Mouse (Mus musculus): ENCODE results near the gene Slit1.

The Slit1 gene

DNA sequence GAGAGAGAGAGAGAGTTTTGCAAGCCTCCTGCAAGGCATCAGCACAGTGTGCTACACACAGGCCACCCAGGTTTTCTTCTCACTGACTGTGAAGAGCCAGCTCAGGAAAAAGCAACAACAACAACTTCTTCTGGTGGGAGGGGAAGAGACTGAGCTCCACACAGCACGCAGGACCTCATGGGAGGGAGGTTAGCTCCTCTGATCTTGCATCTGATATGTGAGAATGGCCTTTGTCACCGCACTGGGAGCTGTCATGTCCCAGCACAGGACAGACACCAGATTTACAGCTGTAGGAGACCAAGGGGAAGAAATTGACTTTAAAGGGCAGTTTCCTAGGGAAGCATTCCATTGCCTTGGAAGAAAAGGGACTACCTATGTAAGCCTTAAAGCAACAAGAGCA, 20.1 kb downstream of the Slit1 start:
- no peak for DNase-seq

DNA sequence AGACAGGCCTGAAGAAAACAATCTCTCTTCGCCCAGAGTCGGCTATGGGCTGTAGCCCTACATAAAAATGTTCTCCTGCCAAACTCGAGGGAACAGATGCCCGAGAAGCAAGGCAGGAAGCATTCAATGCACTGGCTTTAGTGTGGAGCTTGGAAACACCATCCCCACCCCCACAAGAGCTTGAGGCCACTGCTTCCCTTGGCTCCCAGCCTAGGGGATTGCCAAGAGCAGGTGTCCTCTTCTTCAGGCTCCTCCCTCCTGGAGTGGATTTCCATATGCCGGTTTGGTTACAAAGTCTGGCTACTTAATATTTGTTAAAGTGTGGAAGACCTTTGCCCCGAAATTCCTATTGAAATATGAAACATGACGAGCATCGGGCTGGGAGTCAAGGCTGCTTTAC, 24.0 kb downstream of the Slit1 start:
- DNase-seq: no peak

DNA sequence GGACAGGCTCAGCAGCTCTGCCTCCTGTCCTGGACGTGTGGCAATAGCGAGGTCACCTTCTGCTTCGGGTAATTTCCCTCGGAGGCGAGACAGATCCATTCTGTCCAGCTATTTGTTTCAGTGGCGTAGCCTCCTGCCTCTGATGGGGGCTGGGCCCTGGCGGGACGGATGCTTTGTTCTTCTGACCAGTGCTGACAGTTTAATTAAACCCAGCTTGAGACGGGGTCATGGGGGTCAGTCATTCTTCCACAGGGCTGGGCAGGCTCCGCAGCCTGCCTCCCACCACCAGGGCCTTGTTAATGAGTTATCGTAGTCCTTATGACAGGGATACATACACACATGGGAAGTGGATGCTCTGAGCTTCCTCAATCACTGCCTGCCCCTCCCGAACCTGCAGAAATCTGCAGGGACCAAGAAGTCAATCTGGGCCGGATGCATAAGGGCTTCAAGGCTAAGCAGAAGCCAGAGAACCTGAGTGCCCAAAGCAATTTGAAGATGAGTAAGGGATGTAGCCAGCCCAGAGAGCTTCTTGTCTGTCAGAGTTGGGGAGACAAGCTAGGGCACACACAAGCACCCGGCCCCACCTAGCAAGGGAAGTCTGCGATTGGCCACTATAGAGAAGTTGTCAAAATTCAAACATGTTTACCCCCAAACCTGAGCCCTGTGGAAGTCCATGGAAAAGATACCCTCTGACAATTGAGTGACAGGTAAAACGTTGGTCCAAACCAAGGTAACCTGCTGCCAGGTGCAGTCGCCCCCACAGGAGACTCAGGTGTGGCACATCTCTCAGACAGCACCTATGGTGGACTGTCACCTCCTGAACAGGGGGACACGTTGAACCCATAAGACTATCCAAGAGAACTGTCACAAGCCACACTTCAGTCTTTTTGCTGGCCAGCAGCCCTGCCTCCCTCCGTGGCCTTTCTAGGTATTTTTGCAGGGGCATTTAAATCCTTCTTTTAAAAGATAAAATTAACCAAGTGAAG, 26.9 kb downstream of the Slit1 start:
- DNase-seq: no peak

- no peak for DNase-seq
Observed at GRCm38 (mm10) chr19:41714431-41714917, 29.0 kb downstream of the Slit1 start.

- no peak for DNase-seq
Observed at GRCm38 (mm10) chr19:41712829-41713228, 30.6 kb downstream of the Slit1 start.

DNA sequence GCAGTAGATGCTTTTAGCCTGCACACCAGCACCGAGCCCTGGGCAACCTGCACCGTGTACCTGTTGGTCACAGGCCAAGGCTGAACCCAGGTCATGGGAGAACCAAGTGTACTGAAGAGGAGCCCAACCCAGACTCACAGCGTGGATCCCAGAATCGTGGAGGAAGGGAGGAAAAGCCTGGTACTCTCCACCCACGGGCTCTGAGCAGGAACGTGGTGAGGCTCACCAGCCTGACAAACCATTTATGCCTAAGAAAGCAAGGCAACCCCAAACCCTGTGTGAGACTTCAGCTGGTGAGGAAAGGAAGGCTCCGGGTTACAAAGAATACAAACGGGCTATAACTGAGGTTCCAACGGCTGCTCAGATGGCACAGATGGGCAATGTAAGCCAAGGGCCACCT, 31.8 kb downstream of the Slit1 start:
- DNase-seq: no peak

DNA sequence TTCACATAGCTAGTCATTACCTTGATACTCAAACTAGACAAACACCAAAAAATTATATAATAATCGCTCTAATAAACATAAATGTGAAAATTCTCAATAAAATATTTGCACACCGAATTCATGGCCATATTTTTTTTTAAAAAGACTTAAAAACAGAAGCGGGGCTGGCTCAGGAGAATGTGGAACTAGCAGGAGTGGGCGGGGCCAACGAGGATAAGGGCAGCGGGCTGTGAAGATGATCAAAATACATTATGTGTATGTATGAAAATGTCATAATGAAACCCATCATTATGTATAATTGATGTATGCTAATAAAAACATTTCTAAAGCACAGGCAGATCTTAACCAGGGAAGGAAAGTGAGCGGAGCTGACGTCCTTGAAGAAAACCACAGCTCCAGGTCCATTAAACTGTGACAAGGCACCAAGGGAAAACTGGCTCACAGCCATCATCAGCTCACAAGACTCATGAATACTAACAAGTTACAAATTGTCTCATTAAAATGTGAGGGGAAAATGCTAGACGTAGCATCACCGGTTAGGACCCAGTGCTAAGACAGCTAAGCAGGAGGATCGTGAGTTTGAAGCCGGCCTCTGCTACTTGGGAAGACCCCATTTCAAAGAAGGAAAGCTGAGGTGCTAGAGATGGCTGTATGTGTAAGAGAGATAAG, 33.8 kb downstream of the Slit1 start:
- DNase-seq: no peak

DNA sequence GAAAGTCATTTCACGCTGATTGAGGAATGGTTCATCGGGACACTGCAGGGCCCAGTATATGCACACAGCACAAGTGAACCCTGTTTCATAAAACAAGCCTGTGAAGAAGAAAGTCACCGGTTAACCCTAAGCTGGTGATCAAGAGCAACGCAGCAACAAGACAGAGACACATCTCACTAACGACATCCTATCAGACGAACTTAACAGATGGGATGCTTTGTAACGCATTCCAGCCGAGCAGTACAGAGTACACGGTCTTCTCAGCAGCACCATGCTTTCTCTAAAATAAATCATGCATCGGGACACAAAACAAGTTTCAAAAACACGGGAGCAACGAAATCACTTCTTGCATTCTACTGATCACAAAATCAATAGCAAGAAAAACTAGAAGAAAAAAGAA, 35.6 kb downstream of the Slit1 start:
- no peak for DNase-seq

- DNase-seq: no peak
Observed at GRCm38 (mm10) chr19:41706094-41706828, 37.2 kb downstream of the Slit1 start.

GRCm38 (mm10) chr19:41705416-41705815, 38.0 kb downstream of the Slit1 start:
- DNase-seq: no peak

GRCm38 (mm10) chr19:41702638-41703037, 40.8 kb downstream of the Slit1 start:
- no peak for DNase-seq

GRCm38 (mm10) chr19:41698857-41699424, 44.5 kb downstream of the Slit1 start:
- no peak for DNase-seq

GRCm38 (mm10) chr19:41697807-41698515, 45.5 kb downstream of the Slit1 start:
- DNase-seq: no peak

DNA sequence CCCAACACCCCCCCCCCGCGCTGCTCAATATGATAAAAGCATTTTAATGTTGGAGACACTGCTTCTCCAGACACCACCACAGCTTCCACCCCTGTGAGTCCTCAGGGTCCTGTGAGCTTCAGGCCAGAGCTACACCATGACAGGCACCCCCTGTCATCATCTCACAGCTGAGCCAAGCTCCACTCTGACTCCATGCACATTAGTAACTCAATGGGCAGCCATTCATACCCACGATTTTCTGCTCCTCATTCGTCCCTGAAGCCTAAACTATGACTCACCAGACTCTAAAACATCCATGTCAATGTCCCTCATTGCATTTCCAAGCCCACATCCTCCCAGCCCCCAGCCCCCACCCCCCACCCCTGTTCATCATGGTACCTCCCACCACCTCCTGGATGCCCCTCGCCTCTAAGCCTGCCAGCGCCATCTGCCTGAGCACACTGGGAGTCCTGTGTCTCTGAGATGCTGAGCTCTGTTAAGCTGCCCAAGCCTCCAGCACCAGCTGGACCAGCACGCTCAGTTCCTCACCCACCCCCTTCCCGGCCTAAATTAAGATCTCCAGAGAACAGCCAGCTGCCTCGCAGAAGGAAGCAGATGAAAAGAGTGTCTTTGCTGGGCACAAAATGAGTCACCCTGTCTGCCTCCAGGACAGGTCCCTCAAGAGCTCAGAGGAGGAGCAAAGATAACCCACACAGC, 46.2 kb downstream of the Slit1 start:
- DNase-seq: no peak

DNA sequence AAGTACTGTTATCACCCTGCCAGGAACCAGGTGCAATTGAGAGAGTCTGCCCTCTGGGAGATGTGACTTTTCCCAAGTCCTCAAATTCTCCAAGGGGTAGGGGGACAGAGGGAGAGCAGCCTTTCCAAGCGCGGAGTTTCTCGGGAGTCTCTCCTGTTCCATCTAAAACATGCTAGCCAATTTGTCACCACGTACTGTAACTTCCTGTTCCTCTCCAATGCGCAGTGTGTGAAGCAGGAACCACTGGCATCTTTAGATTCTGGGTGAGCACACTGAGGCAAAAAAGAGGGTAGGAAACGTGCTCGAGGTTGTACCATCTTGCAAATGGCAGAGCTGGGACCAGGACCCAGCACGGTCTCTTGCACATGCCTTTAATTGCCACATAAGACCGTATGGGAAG, 47.0 kb downstream of the Slit1 start:
- no peak for DNase-seq

GRCm38 (mm10) chr19:41695046-41695445, 48.4 kb downstream of the Slit1 start:
- no peak for DNase-seq

GRCm38 (mm10) chr19:41694610-41695009, 48.9 kb downstream of the Slit1 start:
- no peak for DNase-seq

DNA sequence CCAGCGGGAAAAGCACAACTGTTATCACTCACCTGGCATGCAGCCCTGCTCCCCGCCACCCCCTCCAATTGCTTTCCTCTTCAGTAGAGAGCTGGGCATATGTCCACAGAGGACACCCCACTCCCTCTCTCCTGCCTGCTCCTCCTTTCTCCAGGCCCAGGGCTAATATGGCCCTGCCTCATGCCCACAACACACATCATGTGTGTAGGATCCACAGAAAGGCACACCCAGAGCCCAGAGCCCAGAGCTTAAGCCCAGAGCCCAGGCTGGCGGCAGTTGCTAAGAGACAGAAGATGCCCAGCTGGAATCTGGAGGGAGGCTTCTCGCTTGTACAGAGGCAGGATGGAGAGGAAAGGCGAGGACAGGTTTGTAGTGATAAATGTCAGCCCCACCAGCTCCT, 49.7 kb downstream of the Slit1 start:
- no peak for DNase-seq

GRCm38 (mm10) chr19:41690064-41690463, 53.4 kb downstream of the Slit1 start:
- DNase-seq: no peak

- no peak for DNase-seq
Observed at GRCm38 (mm10) chr19:41688251-41688650, 55.2 kb downstream of the Slit1 start.

DNA sequence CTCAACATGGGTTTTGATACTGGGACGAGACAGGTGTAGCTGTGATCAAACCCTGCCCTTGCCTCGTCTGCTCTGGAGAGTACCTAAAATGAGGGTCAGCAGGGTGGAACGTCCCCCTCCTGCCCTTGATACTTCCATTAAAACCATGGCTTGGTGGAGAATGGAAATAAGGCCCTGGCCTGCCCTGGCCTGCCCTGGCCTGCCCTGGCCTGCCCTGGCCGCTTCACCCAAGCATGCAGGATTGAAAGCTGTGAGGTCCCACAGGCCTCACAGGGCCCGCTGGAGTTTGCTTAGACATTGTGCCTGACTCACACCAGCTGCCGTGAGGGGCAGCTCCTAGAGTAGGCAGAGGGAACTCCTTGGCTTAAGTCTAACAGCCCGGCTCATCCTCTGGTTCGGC, 55.6 kb downstream of the Slit1 start:
- DNase-seq: no peak

DNA sequence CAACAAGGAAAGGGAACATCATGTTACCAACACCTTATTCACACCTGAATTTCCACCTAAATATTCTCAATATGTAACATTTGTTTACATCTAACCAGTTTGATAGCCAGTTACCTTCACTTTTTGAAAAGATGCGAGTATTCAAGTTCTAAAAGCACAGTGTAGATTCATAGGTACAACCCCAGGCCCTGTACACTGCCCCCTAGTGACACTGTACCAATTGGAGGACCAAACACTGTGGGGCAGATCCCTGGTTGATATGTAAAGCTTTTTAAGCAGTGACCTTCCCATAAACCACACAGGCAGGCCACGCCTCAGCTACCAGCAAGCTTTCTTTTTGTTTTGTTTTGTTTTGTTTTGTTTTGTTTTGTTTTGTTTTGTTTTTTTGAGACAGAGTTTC, 57.3 kb downstream of the Slit1 start:
- DNase-seq: peak; percentile 43
